ENCODE assay signal across 10 mouse cellular contexts in the genomic region with DNA sequence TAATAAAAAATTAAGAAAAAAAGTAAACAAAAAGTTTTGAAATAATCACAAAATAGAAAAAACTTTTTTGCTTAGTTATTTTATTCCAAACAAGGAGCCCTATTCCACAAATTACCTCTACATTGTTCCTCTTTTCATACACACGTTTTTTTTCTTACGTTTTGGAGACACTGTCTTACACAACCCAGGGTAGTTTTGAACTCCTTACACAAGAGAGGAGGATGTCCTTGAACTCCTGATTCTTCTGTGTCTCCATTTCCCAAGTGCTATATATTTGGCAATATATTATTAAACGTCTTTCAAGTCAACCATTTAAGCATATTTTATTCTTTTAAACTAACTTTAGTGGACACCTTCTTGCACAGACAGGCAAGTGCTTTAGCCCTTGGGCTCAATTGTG. TPM values are rescaled to one million over a fixed set of nuclear protein-coding genes. Genes with fewer than 3 reads are reported as not detected.
DNase-seq lines count a peak whose midpoint lies in the region; ATAC-seq and TF ChIP-seq lines count a peak whose summit lies in the region.
"Had no signal": no experiment of that assay in that cellular context is flagged by ENCODE, and none has a peak within 500 bp of the region (broad histone marks: within the 10 kb centered on the region; RNA-seq: fewer than 3 reads in every experiment).

No protein-coding gene starts in this region.

- peak overlapping the region; percentile 41; the same call in 1 of the 2 replicates for H3K9ac ChIP-seq in liver, embryonic 16.5 days (ENCODE audit: low read depth, low read length)
- H3K9ac ChIP-seq in stomach, postnatal 0 days (ENCODE audit: low read length): no peak overlapping the region

- peak overlapping the region; percentile 30; the same call in 1 of the 2 replicates for H3K4me3 ChIP-seq in testis, adult 2 months (ENCODE audit: control insufficient read depth, low read depth, low read length)
- peak overlapping the region; percentile 98 for H3K4me3 ChIP-seq in hindbrain, embryonic 10.5 days
- peak overlapping the region; percentile 94 for H3K4me3 ChIP-seq in liver, embryonic 16.5 days (ENCODE audit: low read depth, low read length)
- H3K4me3 ChIP-seq in stomach, postnatal 0 days (ENCODE audit: low read depth, low read length): 0 out of 2 replicates have a peak overlapping the region, but pooled peaks have one; percentile 75

- TF ChIP-seq EP300 in stomach, postnatal 0 days (optimal IDR thresholded peaks at IDR 0.05): no peak

- no peak for DNase-seq in testis, postnatal 14 days (ENCODE audit: low spot score)
- DNase-seq in hindbrain, embryonic 10.5 days (ENCODE audit: low spot score): no peak
- DNase-seq in stomach, postnatal 0 days (ENCODE audit: low spot score): no peak
- no peak for DNase-seq in layer of hippocampus, adult 11-12 months (ENCODE audit: low spot score)
- no peak for DNase-seq in left cerebral cortex, postnatal 25 days (ENCODE audit: low spot score in 2 of 2)
- DNase-seq in retina, postnatal 1 day: no peak

- H3K27me3 ChIP-seq in testis, adult 2 months (ENCODE audit: control insufficient read depth, insufficient read depth, low read length): no peaks in the 10 kb centered on the region
- no peaks in the 10 kb centered on the region for H3K27me3 ChIP-seq in hindbrain, embryonic 10.5 days (ENCODE audit: insufficient read depth, poor library complexity, severe bottlenecking)
- H3K27me3 ChIP-seq in liver, embryonic 16.5 days (ENCODE audit: control insufficient read depth, insufficient read depth, low read depth, low read length): no peaks in the 10 kb centered on the region
- no peaks in the 10 kb centered on the region for H3K27me3 ChIP-seq in stomach, postnatal 0 days (ENCODE audit: control insufficient read depth, insufficient read depth, low read length)

- no peak for TF ChIP-seq POLR2A in testis, adult 2 months (IDR thresholded peaks at IDR 0.05; ENCODE audit: control insufficient read depth, low read depth, low read length)

- no peaks in the 10 kb centered on the region for H3K36me3 ChIP-seq in testis, adult 2 months (ENCODE audit: control insufficient read depth, insufficient read depth, low read length)
- H3K36me3 ChIP-seq in hindbrain, embryonic 10.5 days: peaks cover 30% of the 10 kb centered on the region
- peaks cover 14% of the 10 kb centered on the region for H3K36me3 ChIP-seq in liver, embryonic 16.5 days (ENCODE audit: control insufficient read depth, insufficient read depth)
- peaks cover 5% of the 10 kb centered on the region; the same call in 1 of the 2 replicates for H3K36me3 ChIP-seq in stomach, postnatal 0 days (ENCODE audit: control insufficient read depth, insufficient read depth, low read length)

- 21% methylated on average over 3 of the region's 3 CpGs for WGBS in hindbrain, embryonic 10.5 days
- WGBS in liver, embryonic 16.5 days (ENCODE audit: insufficient replicate concordance): 8% methylated on average over 3 of the region's 3 CpGs
- 11% methylated on average over 3 of the region's 3 CpGs for WGBS in stomach, postnatal 0 days

- TF ChIP-seq CTCF in testis, adult 2 months (IDR thresholded peaks at IDR 0.05; ENCODE audit: control insufficient read depth, insufficient read depth, insufficient replicate concordance, low read depth, low read length): no peak
- TF ChIP-seq CTCF in stomach, postnatal 0 days (IDR thresholded peaks at IDR 0.05; ENCODE audit: low read depth): no peak

- peak overlapping the region; percentile 43 for H3K4me2 ChIP-seq in liver, embryonic 16.5 days (ENCODE audit: low read depth, low read length)
- no peak overlapping the region for H3K4me2 ChIP-seq in stomach, postnatal 0 days (replicated peaks; ENCODE audit: low read depth)

- intact Hi-C loops in left cerebral cortex, postnatal 25 days (cut with DNase I): loop anchor here (2.0 kb wide), 1 partner anchor 55 kb away; a partner anchor contains a TSS

- ATAC-seq in liver, embryonic 16.5 days (ENCODE audit: low read depth): no peak
- no peak for ATAC-seq in stomach, postnatal 0 days (ENCODE audit: low FRiP score, low TSS enrichment)

- no peaks in the 10 kb centered on the region for H3K9me3 ChIP-seq in hindbrain, embryonic 10.5 days
- no peaks in the 10 kb centered on the region for H3K9me3 ChIP-seq in liver, embryonic 16.5 days (replicated peaks; ENCODE audit: control insufficient read depth, low read length)
- H3K9me3 ChIP-seq in stomach, postnatal 0 days (ENCODE audit: control insufficient read depth, low read length): no peaks in the 10 kb centered on the region

- H3K27ac ChIP-seq in testis, adult 2 months (ENCODE audit: control insufficient read depth, insufficient read depth, low read depth, low read length): no peak overlapping the region
- peak overlapping the region; percentile 91; the same call in 1 of the 2 replicates for H3K27ac ChIP-seq in hindbrain, embryonic 10.5 days
- H3K27ac ChIP-seq in liver, embryonic 16.5 days (ENCODE audit: low read length): no peak overlapping the region
- no peak overlapping the region for H3K27ac ChIP-seq in stomach, postnatal 0 days (replicated peaks)

- no peaks in the 10 kb centered on the region for H3K4me1 ChIP-seq in testis, adult 2 months (ENCODE audit: control insufficient read depth, insufficient read depth, low read length)
- peaks cover 10% of the 10 kb centered on the region for H3K4me1 ChIP-seq in hindbrain, embryonic 10.5 days (replicated peaks)
- H3K4me1 ChIP-seq in liver, embryonic 16.5 days (ENCODE audit: control insufficient read depth, low read depth, low read length): peaks cover 7% of the 10 kb centered on the region
- no peaks in the 10 kb centered on the region for H3K4me1 ChIP-seq in stomach, postnatal 0 days (replicated peaks; ENCODE audit: control insufficient read depth, insufficient read depth)

RNA-seq across cellular contexts. Expression of a gene that starts 0.4 kb away (rescaled TPM):
- 432 and 464 TPM in 2 replicates for polyA plus RNA-seq in testis, adult 2 months (2012; rRNA removed)
- 478 and 495 TPM in 2 replicates for polyA plus RNA-seq in hindbrain, embryonic 10.5 days (2016; fragmentation: Nextera tagmentation; extraction: Ambion mirVana)
- 299 and 310 TPM in 2 replicates for polyA plus RNA-seq in liver, embryonic 16.5 days (2015; fragmentation: Nextera tagmentation; extraction: Ambion mirVana)
- polyA plus RNA-seq in stomach, postnatal 0 days (2015; fragmentation: Nextera tagmentation; extraction: Ambion mirVana): 476 and 497 TPM in 2 replicates
- total RNA-seq in left cerebral cortex, postnatal 25 days (2021): 100 to 1,000 TPM; 390 to 394 TPM

RNA-seq across cellular contexts. Expression of a gene that starts 17.4 kb away (rescaled TPM):
- 3.4 and 4.9 TPM in 2 replicates for polyA plus RNA-seq in testis, adult 2 months (2012; rRNA removed)
- 1.2 and 3.3 TPM in 2 replicates for polyA plus RNA-seq in hindbrain, embryonic 10.5 days (2016; fragmentation: Nextera tagmentation; extraction: Ambion mirVana)
- 0.19 and 0.46 TPM in 2 replicates for polyA plus RNA-seq in liver, embryonic 16.5 days (2015; fragmentation: Nextera tagmentation; extraction: Ambion mirVana)
- 6.2 and 9.6 TPM in 2 replicates for polyA plus RNA-seq in stomach, postnatal 0 days (2015; fragmentation: Nextera tagmentation; extraction: Ambion mirVana)
- 1 to 10 TPM; 2.5 to 4.5 TPM for total RNA-seq in left cerebral cortex, postnatal 25 days (2021)

RNA-seq across cellular contexts. Expression of a gene that starts 21.6 kb away (rescaled TPM):
- polyA plus RNA-seq in testis, adult 2 months (2012; rRNA removed): 400 and 456 TPM in 2 replicates
- polyA plus RNA-seq in hindbrain, embryonic 10.5 days (2016; fragmentation: Nextera tagmentation; extraction: Ambion mirVana): 0.17 and 0.24 TPM in 2 replicates
- not detected in 2 replicates for polyA plus RNA-seq in liver, embryonic 16.5 days (2015; fragmentation: Nextera tagmentation; extraction: Ambion mirVana)
- polyA plus RNA-seq in stomach, postnatal 0 days (2015; fragmentation: Nextera tagmentation; extraction: Ambion mirVana): 0.51 and 0.67 TPM in 2 replicates
- under 1 TPM in 1 of 2 experiments, not detected in 1; 0.39 TPM for total RNA-seq in left cerebral cortex, postnatal 25 days (2021)
- total RNA-seq: heart, postnatal 4 days had no signal

RNA-seq across cellular contexts. Expression of a gene that starts 49.8 kb away (rescaled TPM):
- 0.35 and 0.88 TPM in 2 replicates for polyA plus RNA-seq in testis, adult 2 months (2012; rRNA removed)
- not detected in 2 replicates for polyA plus RNA-seq in hindbrain, embryonic 10.5 days (2016; fragmentation: Nextera tagmentation; extraction: Ambion mirVana)
- polyA plus RNA-seq in liver, embryonic 16.5 days (2015; fragmentation: Nextera tagmentation; extraction: Ambion mirVana): not detected in 2 replicates
- not detected in 2 replicates for polyA plus RNA-seq in stomach, postnatal 0 days (2015; fragmentation: Nextera tagmentation; extraction: Ambion mirVana)
- total RNA-seq in left cerebral cortex, postnatal 25 days (2021): not detected
- total RNA-seq: heart, postnatal 4 days had no signal
- polyA plus RNA-seq: lung, postnatal 0 days had no signal

RNA-seq across cellular contexts. Expression of a gene that starts 55.6 kb away (rescaled TPM):
- polyA plus RNA-seq in testis, adult 2 months (2012; rRNA removed): 41.2 and 53.3 TPM in 2 replicates
- 11.9 and 17.6 TPM in 2 replicates for polyA plus RNA-seq in hindbrain, embryonic 10.5 days (2016; fragmentation: Nextera tagmentation; extraction: Ambion mirVana)
- 4.0 and 4.4 TPM in 2 replicates for polyA plus RNA-seq in liver, embryonic 16.5 days (2015; fragmentation: Nextera tagmentation; extraction: Ambion mirVana)
- 10.3 and 12.1 TPM in 2 replicates for polyA plus RNA-seq in stomach, postnatal 0 days (2015; fragmentation: Nextera tagmentation; extraction: Ambion mirVana)
- total RNA-seq in left cerebral cortex, postnatal 25 days (2021): 10 to 100 TPM; 12.5 to 15.5 TPM

Comparison
In these comparisons a context has a peak if more than half of its experiments do, and no peak if none do; other contexts are left out.
1. H3K4me3 ChIP-seq: peak in every context shown above with its lines; median percentile 98 in hindbrain, embryonic 10.5 days; 94 in liver, embryonic 16.5 days; 75 in stomach, postnatal 0 days; 30 in testis, adult 2 months.
2. RNA of a gene that starts 21.6 kb away (polyA plus RNA-seq): 400 to 456 TPM in testis, adult 2 months; 0.51 to 0.67 TPM in stomach, postnatal 0 days, 0.17 to 0.24 TPM in hindbrain, embryonic 10.5 days and not detected in liver, embryonic 16.5 days; every median in the first group is over 100 times any median in the second.